Mouse (Mus musculus) liver, embryonic 13.5 days (tissue): ENCODE results near the gene Gspt1. TPM values are rescaled to one million over a fixed set of nuclear protein-coding genes. Genes with fewer than 3 reads are reported as not detected.
A peak's percentile ranks its signal among the peaks of the same experiment; 100 is the strongest.
"Not testable (repeated sequence)": the region's sequence is repeated elsewhere in the genome, so short reads cannot be mapped to it uniquely, and the experiment has no call there.

ENCODE experiments used
- ATAC-seq: fragments of 200-750 bp; cut with Nextera tagmentation; 2 replicates; pipeline ENCODE4 v1.8.0; 2017; ENCODE audit warnings: low read depth, mild to moderate bottlenecking, moderate number of reproducible peaks, moderate library complexity
- DNase-seq: peaks from one replicate; pipeline ENCODE4 v3.0.0; 2022
- H3K27ac ChIP-seq: fragments of 300-500 bp; sonication (generic); 2 replicates; pipeline ENCODE4 v1.5.1; 2015; ENCODE audit warnings: moderate library complexity, mild to moderate bottlenecking, inconsistent platforms
- H3K27me3 ChIP-seq: fragments of 300-500 bp; sonication (generic); 2 replicates; pipeline ENCODE4 v1.6.1; 2015; ENCODE audit warnings: mild to moderate bottlenecking, inconsistent platforms
- H3K36me3 ChIP-seq: fragments of 300-500 bp; sonication (generic); 2 replicates; pipeline ENCODE4 v1.6.1; 2015; ENCODE audit warnings: mild to moderate bottlenecking, inconsistent platforms
- H3K4me1 ChIP-seq: fragments of 300-500 bp; sonication (generic); replicated peaks from 2 replicates; pipeline ENCODE4 v1.6.1; 2015; ENCODE audit warnings: inconsistent platforms
- H3K4me2 ChIP-seq: fragments of 300-500 bp; sonication (generic); 2 replicates; pipeline ENCODE4 v1.6.1; 2015; ENCODE audit warnings: inconsistent platforms, mild to moderate bottlenecking, moderate library complexity
- H3K4me3 ChIP-seq: fragments of 300-500 bp; sonication (generic); replicated peaks from 2 replicates; pipeline ENCODE4 v1.5.1; 2015; ENCODE audit warnings: mild to moderate bottlenecking, inconsistent platforms
- H3K9ac ChIP-seq: fragments of 300-500 bp; sonication (generic); 2 replicates; pipeline ENCODE4 v1.6.1; 2015; ENCODE audit warnings: mild to moderate bottlenecking, inconsistent platforms
- H3K9me3 ChIP-seq: fragments of 300-500 bp; sonication (generic); replicated peaks from 2 replicates; pipeline ENCODE4 v1.6.1; 2016; ENCODE audit warnings: inconsistent platforms
- WGBS: fragments of 180-500 bp; shearing (Covaris S2); methylation state at CpG from one replicate; pipeline ENCODE4 v1.1.7; 2015; ENCODE audit not compliant: insufficient replicate concordance; 5-methylcytosine and 5-hydroxymethylcytosine counted together
- polyA plus RNA-seq: library from polyadenylated mRNA; unstranded; fragments of >200 nt; fragmentation: Nextera tagmentation; extraction: Ambion mirVana; gene quantifications from 2 replicates; pipeline ENCODE4 v1.2.1, GENCODE M21; 2015

The Gspt1 gene
- 61.0 and 67.3 TPM in 2 replicates for polyA plus RNA-seq

DNA sequence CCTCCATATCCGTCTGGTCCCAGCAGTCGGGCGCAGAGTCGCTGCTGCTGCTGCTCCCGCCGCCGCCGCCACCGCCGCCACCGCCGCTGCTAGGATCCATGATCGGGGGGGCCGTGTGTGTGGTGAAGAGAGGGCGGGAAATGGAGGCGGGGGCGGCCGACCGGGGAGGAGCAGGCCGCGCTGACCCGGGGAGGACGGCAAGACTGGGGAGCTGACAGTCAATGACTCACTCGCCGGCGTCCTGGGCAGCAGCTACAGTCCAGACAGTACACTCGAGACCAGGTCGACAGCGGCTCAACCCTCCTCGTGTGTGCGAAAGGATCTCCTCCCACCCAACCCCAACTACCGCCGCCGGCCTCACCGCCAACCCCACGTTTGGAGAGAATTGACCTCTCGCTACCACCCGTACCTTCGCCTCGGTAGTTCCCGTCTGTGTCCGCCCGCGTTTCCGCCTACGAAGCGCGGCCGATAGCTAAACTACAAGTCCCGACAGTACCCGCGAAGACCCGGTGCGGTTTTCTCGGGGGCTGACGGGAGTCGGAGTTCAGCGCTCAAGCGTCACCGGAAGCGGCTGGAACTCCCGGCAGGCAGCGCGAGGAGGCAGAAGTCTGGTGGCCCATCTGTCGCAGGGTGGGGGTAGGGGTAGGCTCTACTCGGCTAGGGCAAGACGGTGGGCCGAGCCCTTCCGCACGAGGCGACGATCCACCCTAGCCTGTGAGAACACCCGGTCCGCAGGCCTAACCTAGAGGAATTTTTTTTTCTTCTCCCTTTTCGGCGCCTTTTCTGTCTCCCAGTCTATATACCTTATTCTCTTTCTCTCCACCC lies at the start of gene Gspt1:
Gspt1 (minus strand) TSS at position 428 of the 825 bp plus-strand sequence.
- ATAC-seq: peak; percentile 95
- no peaks in the 10 kb centered on the region for H3K9me3 ChIP-seq
- H3K27ac ChIP-seq: peak within 1 kb of the TSS; percentile 93
- peaks cover 4% of the 10 kb centered on the region; the same call in 1 of the 2 replicates for H3K36me3 ChIP-seq
- peak within 1 kb of the TSS; percentile 93 for H3K4me2 ChIP-seq
- H3K4me1 ChIP-seq: peaks cover 27% of the 10 kb centered on the region
- no peaks in the 10 kb centered on the region for H3K27me3 ChIP-seq
- peak within 1 kb of the TSS; percentile 100 for H3K4me3 ChIP-seq
- DNase-seq: peak; percentile 98
- peak within 1 kb of the TSS; percentile 97 for H3K9ac ChIP-seq
- under 1% methylated on average over 57 of the region's 76 CpGs for WGBS

DNA sequence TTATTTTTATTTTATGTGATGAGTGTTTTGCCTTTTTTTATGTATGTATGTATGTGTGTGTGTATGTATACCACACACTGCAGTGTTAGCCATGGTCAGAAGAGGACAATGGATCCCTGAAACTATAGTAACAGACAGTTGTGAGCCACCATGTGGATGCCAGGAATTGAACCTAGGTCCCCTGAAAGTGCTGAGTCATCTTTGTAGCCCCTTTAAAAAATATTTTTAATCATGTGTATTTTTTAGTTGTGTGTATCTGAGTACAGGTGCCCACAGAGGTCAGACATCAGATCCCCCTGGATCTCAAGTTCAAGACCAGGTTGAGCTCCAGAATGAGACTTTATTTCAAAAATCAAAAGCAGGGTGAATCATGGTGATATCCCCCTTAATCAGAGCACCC lies 49.6 kb upstream of the Gspt1 start:
- Histone ChIP-seq H3K4me3 (no peak overlapping the region), H3K4me2 (no peak overlapping the region), H3K27me3 (no peaks in the 10 kb centered on the region), H3K27ac (no peak overlapping the region), H3K36me3 (no peaks in the 10 kb centered on the region), H3K9me3 (no peaks in the 10 kb centered on the region), H3K4me1 (peaks cover 4% of the 10 kb centered on the region), H3K9ac (no peak overlapping the region)
- DNase-seq: no peak
- ATAC-seq: no peak

DNA sequence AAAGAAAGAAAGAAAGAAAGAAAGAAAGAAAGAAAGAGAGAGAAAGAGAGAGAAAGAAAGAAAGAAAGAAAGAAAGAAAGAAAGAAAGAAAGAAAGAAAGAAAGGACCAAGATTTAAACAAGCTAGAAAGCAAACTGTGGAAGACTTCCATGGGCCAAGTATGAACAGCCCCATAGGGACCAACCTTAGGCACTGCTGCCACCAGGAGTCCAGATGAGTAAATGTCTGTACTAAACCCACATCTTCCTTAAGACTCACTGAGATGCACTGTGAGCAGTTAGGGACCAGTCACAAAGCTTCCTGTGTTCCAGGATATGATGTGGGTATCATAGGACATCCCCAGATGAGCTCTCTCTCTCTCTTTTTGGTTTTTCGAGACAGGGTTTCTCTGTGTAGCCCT lies 43.6 kb upstream of the Gspt1 start:
- DNase-seq, H3K27ac ChIP-seq, H3K4me3 ChIP-seq, H3K4me1 ChIP-seq, H3K27me3 ChIP-seq, H3K36me3 ChIP-seq, H3K4me2 ChIP-seq, H3K9ac ChIP-seq, H3K9me3 ChIP-seq: not testable (repeated sequence)
- ATAC-seq: peak; percentile 64; the same call in 1 of the 2 replicates
- WGBS: 50% methylated on average over 1 of the region's 1 CpGs

DNA sequence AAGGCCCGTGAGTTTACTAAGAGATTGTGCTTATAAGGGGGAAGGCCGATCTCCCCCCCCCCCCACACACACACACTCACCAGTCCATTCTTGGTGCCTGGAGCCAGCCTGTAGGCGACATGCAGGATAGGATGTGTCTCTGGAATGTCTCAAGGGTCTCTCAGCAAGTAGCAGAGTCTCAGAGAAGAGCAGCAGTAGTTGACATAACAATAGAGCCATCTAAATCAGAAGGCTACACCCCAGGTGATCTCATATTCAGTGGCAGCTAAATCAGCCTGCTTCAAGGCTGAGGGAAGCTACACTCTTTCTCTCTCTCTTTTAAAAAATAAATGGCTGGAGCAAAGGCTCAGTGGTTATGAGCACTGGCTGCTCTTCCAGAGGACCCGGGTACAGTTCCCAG lies 41.5 kb upstream of the Gspt1 start:
- not testable (repeated sequence) for H3K4me3 ChIP-seq, H3K27ac ChIP-seq, H3K27me3 ChIP-seq, H3K9ac ChIP-seq, H3K4me1 ChIP-seq, H3K9me3 ChIP-seq, H3K4me2 ChIP-seq, DNase-seq, ATAC-seq, H3K36me3 ChIP-seq
- WGBS: 71% methylated on average over 4 of the region's 4 CpGs

DNA sequence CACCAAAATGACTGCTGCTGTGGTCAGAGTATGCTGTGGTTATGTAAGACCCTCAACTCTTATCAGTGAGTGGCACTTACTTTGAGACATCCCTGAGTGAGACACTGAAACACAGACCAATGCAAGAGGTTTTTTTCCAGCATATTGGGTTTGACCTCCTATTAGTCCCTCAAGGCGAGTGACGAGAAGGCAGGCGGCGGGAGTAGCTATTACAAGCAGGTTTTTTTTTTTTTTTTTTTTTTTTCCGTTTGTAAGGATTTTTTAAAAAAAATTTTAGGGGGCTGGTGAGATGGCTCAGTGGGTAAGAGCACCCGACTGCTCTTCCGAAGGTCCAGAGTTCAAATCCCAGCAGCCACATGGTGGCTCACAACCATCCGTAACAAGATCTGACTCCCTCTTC lies 34.7 kb upstream of the Gspt1 start:
- not testable (repeated sequence) for H3K27me3 ChIP-seq, ATAC-seq, DNase-seq, H3K4me3 ChIP-seq, H3K27ac ChIP-seq, H3K9me3 ChIP-seq, H3K9ac ChIP-seq, H3K36me3 ChIP-seq, H3K4me2 ChIP-seq
- 82% methylated on average over 8 of the region's 8 CpGs for WGBS
- peaks cover 15% of the 10 kb centered on the region for H3K4me1 ChIP-seq

DNA sequence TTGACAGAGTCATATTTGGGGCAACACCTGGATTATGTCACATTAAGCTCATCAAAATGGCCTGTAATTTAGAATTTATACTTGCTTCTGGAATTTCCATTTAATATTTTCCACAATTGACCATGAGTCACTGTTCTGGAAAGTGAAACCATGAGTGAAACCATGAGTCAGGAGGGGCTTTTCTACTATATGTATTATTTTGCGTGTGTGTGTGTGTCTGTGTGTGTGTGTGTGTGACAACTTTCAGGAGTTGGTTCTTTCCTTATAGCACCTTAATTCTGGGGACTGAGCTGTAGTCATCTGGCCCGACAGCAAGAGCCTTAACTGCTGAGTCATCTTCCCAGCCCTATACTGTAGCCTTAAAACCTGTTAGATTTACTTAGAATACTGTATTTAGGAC lies 31.8 kb upstream of the Gspt1 start:
- WGBS: 60% methylated on average over 2 of the region's 2 CpGs
- no peak overlapping the region for H3K27ac ChIP-seq

DNA sequence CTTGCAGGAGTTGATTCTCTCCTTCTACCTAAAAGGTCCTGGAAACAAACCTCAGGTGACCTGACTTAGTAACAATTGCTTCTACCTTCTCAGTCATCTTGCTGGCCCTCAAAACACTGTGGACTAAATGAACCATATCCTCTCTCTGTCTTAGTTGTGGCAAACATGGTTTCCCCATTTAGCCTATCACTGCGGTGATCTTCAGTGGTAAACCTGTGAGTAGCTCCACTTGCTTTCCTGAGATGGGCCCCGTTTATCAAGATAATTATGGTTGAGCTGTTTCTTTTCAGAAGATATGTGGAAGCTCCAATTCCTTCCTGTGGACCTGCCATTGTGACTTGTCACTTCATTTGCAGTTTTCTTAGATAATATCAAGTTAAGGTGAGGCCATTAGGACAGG lies 30.8 kb upstream of the Gspt1 start:
- WGBS: 51% methylated on average over 2 of the region's 2 CpGs
- H3K4me3 ChIP-seq: no peak overlapping the region

More for the DNA sequence above, 31.8 kb upstream of the Gspt1 start:
- Histone ChIP-seq H3K36me3 (no peaks in the 10 kb centered on the region), H3K9ac (no peak overlapping the region), H3K4me3 (no peak overlapping the region), H3K4me2 (no peak overlapping the region), H3K27me3 (no peaks in the 10 kb centered on the region), H3K9me3 (peaks cover 9% of the 10 kb centered on the region), H3K4me1 (peaks cover 15% of the 10 kb centered on the region)
- ATAC-seq (no peak), DNase-seq (peak; percentile 15)

DNA sequence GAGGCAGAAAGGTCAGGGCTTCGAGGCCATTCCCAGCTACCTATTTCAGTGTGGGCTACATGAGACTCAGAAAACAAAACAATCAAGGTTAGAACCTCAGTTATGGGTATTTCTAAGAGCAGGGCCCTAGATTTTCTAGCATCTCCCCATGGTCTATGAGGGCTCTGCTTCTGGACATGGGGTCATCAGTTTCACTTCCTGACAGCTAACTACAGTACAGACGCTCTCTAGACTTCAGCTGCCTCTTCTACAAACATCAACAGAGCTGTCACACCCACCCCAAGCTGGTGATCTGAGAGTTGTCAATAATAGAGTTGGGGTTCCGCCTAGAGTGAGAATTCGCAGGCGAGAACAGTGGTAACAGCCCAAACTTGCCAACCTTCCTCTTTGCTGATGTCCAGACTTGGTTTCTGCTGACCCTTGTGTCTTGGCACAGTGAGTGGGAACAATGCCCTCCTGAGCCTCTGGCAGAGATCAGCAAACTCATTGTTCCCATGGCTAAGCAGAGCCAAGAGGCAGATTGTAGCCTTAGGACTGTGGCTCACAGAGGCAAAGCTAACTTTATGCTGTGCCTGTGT lies 28.6 kb upstream of the Gspt1 start:
- Histone ChIP-seq H3K4me3 (no peak overlapping the region), H3K9ac (no peak overlapping the region), H3K4me1 (peaks cover 23% of the 10 kb centered on the region), H3K4me2 (no peak overlapping the region), H3K36me3 (no peaks in the 10 kb centered on the region), H3K27me3 (no peaks in the 10 kb centered on the region), H3K27ac (no peak overlapping the region), H3K9me3 (no peaks in the 10 kb centered on the region)
- DNase-seq: no peak
- 81% methylated on average over 5 of the region's 5 CpGs for WGBS
- ATAC-seq: no peak

More for the DNA sequence above, 30.8 kb upstream of the Gspt1 start:
- no peak overlapping the region for H3K4me2 ChIP-seq
- no peaks in the 10 kb centered on the region; the same call in 1 of the 2 replicates for H3K9me3 ChIP-seq
- no peak overlapping the region for H3K9ac ChIP-seq
- H3K36me3 ChIP-seq: no peaks in the 10 kb centered on the region
- ATAC-seq (no peak), DNase-seq (no peak)
- H3K27ac ChIP-seq: no peak overlapping the region
- peaks cover 15% of the 10 kb centered on the region for H3K4me1 ChIP-seq
- H3K27me3 ChIP-seq: no peaks in the 10 kb centered on the region

DNA sequence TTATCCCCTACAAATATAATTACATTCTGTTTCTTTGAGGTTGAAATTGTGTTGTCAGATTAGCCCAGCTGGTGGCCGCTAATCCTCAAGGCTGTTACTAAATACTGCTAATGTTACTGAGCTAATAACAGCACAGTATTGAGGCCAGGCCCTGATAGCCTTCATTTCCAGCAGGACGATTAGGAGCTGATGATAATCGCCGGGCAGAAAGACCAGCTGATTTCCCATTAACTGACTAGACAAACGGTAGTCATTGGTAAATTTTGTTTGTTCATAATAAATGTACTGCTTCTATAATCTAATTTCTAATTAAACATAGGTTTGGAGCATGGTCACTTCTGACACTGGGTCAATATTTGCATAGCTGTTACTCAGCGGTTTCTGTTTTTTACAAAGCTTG lies 24.7 kb upstream of the Gspt1 start:
- Histone ChIP-seq H3K36me3 (no peaks in the 10 kb centered on the region), H3K27me3 (no peaks in the 10 kb centered on the region), H3K4me2 (no peak overlapping the region), H3K9me3 (no peaks in the 10 kb centered on the region), H3K27ac (no peak overlapping the region), H3K9ac (no peak overlapping the region), H3K4me1 (peaks cover 7% of the 10 kb centered on the region), H3K4me3 (no peak overlapping the region)
- 55% methylated on average over 6 of the region's 6 CpGs for WGBS
- DNase-seq (no peak), ATAC-seq (no peak)

DNA sequence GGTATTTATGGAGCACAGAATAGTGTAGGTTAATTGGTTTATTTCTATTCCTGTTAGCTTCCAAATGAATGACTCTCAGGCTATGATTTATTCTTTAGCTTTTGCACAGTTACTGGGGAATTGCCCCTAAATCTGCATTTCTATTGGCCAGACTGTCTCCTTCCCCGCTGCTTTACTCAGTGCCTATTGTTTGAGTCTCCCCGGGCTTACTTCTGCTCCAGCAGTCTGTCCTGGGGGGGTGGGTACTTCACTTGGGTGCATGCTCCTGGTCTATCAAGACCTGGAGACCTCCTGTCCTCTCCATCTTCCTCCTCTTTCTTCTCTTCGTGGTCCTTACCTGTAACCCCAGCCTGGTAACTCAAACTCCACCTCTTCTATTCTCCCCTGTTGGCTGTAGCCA lies 22.8 kb upstream of the Gspt1 start:
- WGBS: 58% methylated on average over 3 of the region's 3 CpGs
- Histone ChIP-seq H3K4me2 (no peak overlapping the region), H3K9ac (no peak overlapping the region), H3K9me3 (no peaks in the 10 kb centered on the region), H3K27ac (no peak overlapping the region), H3K4me1 (peaks cover 8% of the 10 kb centered on the region), H3K4me3 (no peak overlapping the region), H3K36me3 (no peaks in the 10 kb centered on the region), H3K27me3 (no peaks in the 10 kb centered on the region)
- no peak for ATAC-seq
- no peak for DNase-seq

DNA sequence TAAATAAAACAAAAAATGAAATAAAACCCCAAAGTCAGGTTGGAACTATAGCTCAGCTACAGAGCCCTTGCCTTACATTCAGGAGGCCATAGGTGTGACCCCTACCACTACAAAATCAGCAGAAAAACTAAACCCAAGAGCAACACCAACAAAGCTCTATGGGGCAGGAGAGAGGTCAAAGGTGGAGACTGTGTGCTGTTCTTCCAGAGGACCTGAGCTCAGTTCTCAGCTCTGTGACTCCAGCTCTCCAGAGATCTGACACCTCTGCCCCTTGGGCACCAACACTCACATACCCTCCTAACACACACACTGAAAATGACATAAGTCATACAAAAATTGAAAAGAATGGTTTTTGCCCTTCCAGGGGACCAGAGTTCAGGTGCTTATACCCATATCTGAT lies 16.9 kb upstream of the Gspt1 start:
- Histone ChIP-seq H3K9ac (peak overlapping the region; percentile 61), H3K27ac (peak overlapping the region; percentile 93), H3K4me2 (peak overlapping the region; percentile 44)

DNA sequence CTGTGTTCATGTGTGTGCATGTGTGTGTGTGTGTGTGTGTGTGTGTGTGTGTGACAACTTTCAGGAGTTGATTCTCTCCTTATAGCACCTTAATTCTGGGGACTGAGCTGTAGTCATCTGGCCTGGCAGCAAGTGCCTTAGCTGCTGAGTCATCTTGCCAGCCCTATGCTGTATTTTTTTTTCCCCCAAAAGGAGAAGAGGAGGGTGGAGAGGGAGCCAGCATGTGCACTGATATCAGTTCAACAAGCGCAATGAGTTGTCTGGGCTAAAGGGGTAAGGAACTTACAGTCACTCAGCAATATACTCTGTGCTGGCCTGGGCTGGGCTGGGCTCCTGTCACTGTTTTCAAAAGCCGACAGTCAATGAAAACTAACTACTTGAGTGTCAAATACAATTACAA lies 16.5 kb upstream of the Gspt1 start:
- peak overlapping the region; percentile 93 for H3K27ac ChIP-seq
- peak overlapping the region; percentile 61 for H3K9ac ChIP-seq

More for the DNA sequence above, 16.9 kb upstream of the Gspt1 start:
- H3K27me3 ChIP-seq: no peaks in the 10 kb centered on the region
- peak; percentile 45 for ATAC-seq
- no peak overlapping the region for H3K4me3 ChIP-seq
- H3K9me3 ChIP-seq: no peaks in the 10 kb centered on the region
- peaks cover 27% of the 10 kb centered on the region for H3K4me1 ChIP-seq
- DNase-seq: no peak
- no peaks in the 10 kb centered on the region for H3K36me3 ChIP-seq

More for the DNA sequence above, 16.5 kb upstream of the Gspt1 start:
- Histone ChIP-seq H3K36me3 (no peaks in the 10 kb centered on the region), H3K9me3 (no peaks in the 10 kb centered on the region), H3K4me1 (peaks cover 27% of the 10 kb centered on the region), H3K27me3 (no peaks in the 10 kb centered on the region), H3K4me2 (peak overlapping the region; percentile 44), H3K4me3 (no peak overlapping the region)
- DNase-seq (peak; percentile 71), ATAC-seq (peak; percentile 100)
- 17% methylated on average over 2 of the region's 2 CpGs for WGBS
